Comparison of ENCODE assay signal across 8 mouse cellular contexts in the genomic region with DNA sequence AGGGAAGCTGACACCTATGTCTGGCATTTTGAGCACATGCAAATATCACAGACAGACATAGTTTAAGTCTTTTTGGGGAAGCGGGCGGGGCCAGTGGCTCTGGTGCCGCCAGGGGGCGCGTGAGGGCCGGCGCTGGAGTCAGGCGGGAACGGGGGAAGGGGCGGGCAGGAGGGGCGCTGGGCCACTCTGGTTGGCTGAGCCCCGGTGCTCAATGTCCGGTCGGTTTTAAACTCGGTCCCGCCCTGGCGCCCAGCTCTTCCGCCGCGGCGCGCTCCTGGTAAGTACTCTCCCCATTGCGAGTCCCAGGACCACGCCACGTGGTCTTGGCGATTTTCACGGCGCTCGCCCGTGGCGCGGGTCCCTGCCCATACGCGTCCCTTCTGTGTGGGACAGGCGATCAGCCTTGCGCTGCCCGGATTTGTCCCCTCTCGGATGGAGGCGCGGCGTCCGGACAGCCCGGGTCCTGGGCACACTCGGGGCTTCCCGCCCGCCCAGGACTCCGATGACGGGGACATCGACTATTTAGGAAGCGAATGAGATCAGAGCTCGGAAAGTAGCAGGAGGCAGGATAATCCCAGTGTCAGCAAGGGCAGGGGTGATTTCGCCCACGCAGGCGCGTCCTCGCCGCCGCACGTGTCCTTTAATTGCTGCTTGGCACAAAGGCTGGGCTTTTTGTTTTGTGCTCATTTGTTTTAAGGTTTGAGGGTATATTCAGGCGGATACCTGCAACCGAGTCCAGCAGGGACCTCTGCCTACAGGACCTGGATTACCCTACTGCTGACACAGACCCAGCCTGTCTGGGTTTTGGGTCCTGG. TPM values are rescaled to one million over a fixed set of nuclear protein-coding genes. Genes with fewer than 3 reads are reported as not detected.
DNase-seq lines count a peak whose midpoint lies in the region; ATAC-seq and TF ChIP-seq lines count a peak whose summit lies in the region.

No protein-coding gene starts in this region.

- peaks cover 5% of the 10 kb centered on the region for H3K9me3 ChIP-seq in CH12.LX (replicated peaks; ENCODE audit: low read length)
- H3K9me3 ChIP-seq in forebrain, embryonic 12.5 days = no peaks in the 10 kb centered on the region
- H3K9me3 ChIP-seq in heart, postnatal 0 days (replicated peaks; ENCODE audit: control insufficient read depth, low read length) = no peaks in the 10 kb centered on the region
- H3K9me3 ChIP-seq in liver, embryonic 15.5 days (replicated peaks) = no peaks in the 10 kb centered on the region
- H3K9me3 ChIP-seq in neural tube, embryonic 11.5 days (ENCODE audit: control insufficient read depth, low read length) = no peaks in the 10 kb centered on the region
- no peaks in the 10 kb centered on the region for H3K9me3 ChIP-seq in stomach, embryonic 16.5 days (replicated peaks; ENCODE audit: control insufficient read depth, low read length)

- H3K27ac ChIP-seq in CH12.LX (ENCODE audit: insufficient read depth, low read depth) = peak overlapping the region; percentile 54; the same call in 1 of the 2 replicates
- peak overlapping the region; percentile 53 for H3K27ac ChIP-seq in forebrain, embryonic 12.5 days
- peak overlapping the region; percentile 85 for H3K27ac ChIP-seq in heart, postnatal 0 days (ENCODE audit: low read depth)
- peak overlapping the region; percentile 71 for H3K27ac ChIP-seq in liver, embryonic 15.5 days (replicated peaks)
- no peak overlapping the region for H3K27ac ChIP-seq in neural tube, embryonic 11.5 days (ENCODE audit: low read depth, low read length)
- H3K27ac ChIP-seq in stomach, embryonic 16.5 days (ENCODE audit: low read length) = peak overlapping the region; percentile 78

- H3K36me3 ChIP-seq in CH12.LX (replicated peaks in 1 of 2; ENCODE audit: control insufficient read depth in 1 of 2, insufficient read depth in 1 of 2, low read length in 1 of 2) = peaks cover 30 to 33% of the 10 kb centered on the region in 2 experiments
- peaks cover 35% of the 10 kb centered on the region for H3K36me3 ChIP-seq in forebrain, embryonic 12.5 days (replicated peaks)
- peaks cover 27% of the 10 kb centered on the region for H3K36me3 ChIP-seq in heart, postnatal 0 days (replicated peaks; ENCODE audit: control insufficient read depth, insufficient read depth, low read length)
- peaks cover 35% of the 10 kb centered on the region for H3K36me3 ChIP-seq in liver, embryonic 15.5 days (replicated peaks)
- peaks cover 18% of the 10 kb centered on the region for H3K36me3 ChIP-seq in neural tube, embryonic 11.5 days (ENCODE audit: control insufficient read depth, insufficient read depth, low read length)
- peaks cover 14% of the 10 kb centered on the region for H3K36me3 ChIP-seq in stomach, embryonic 16.5 days (ENCODE audit: control insufficient read depth, insufficient read depth, low read length)

- under 1% methylated on average over 59 of the region's 61 CpGs for WGBS in forebrain, embryonic 12.5 days
- WGBS in heart, postnatal 0 days = under 1% methylated on average over 51 of the region's 61 CpGs
- WGBS in liver, embryonic 15.5 days (ENCODE audit: insufficient replicate concordance) = under 1% methylated on average over 61 of the region's 61 CpGs
- under 1% methylated on average over 53 of the region's 61 CpGs for WGBS in neural tube, embryonic 11.5 days
- WGBS in stomach, embryonic 16.5 days = under 1% methylated on average over 61 of the region's 61 CpGs

- peak overlapping the region; percentile 76 to 98 (median 85) for H3K4me3 ChIP-seq in CH12.LX (replicated peaks in 1 of 3; ENCODE audit: low read depth in 2 of 3, low read length in 2 of 3, poor library complexity in 1 of 3)
- peak overlapping the region; percentile 89 for H3K4me3 ChIP-seq in forebrain, embryonic 12.5 days (replicated peaks)
- H3K4me3 ChIP-seq in heart, postnatal 0 days (ENCODE audit: low read depth, low read length) = peak overlapping the region; percentile 80
- peak overlapping the region; percentile 80 for H3K4me3 ChIP-seq in liver, embryonic 15.5 days (replicated peaks)
- peak overlapping the region; percentile 54 for H3K4me3 ChIP-seq in neural tube, embryonic 11.5 days (ENCODE audit: low read depth, low read length)
- peak overlapping the region; percentile 92 for H3K4me3 ChIP-seq in stomach, embryonic 16.5 days (replicated peaks; ENCODE audit: low read length)

- peaks cover 27% of the 10 kb centered on the region for H3K79me2 ChIP-seq in CH12.LX (replicated peaks; ENCODE audit: control insufficient read depth, extremely low read depth, insufficient read depth, poor library complexity, severe bottlenecking)

- dilution Hi-C loops in CH12.LX (cut with MboI; ENCODE audit: extremely low pct_ligation_motif_present, extremely low pct_unique_long_range_greater_than_20kb, low sequenced_read_pairs) = no loop called here

- peak; percentile 83 for TF ChIP-seq POLR2A in CH12.LX (IDR thresholded peaks at IDR 0.05; ENCODE audit: low read depth, low read length)

- peak; percentile 42 for TF ChIP-seq RAD21 in CH12.LX (IDR thresholded peaks at IDR 0.05; ENCODE audit: low read depth, low read length)

- no peaks in the 10 kb centered on the region for H3K27me3 ChIP-seq in CH12.LX (replicated peaks)
- H3K27me3 ChIP-seq in forebrain, embryonic 12.5 days = no peaks in the 10 kb centered on the region; the same call in 1 of the 2 replicates
- no peaks in the 10 kb centered on the region for H3K27me3 ChIP-seq in heart, postnatal 0 days (ENCODE audit: control insufficient read depth, insufficient read depth, low read length)
- no peaks in the 10 kb centered on the region for H3K27me3 ChIP-seq in liver, embryonic 15.5 days
- no peaks in the 10 kb centered on the region for H3K27me3 ChIP-seq in neural tube, embryonic 11.5 days (ENCODE audit: control insufficient read depth, insufficient read depth, low read length)
- H3K27me3 ChIP-seq in stomach, embryonic 16.5 days (ENCODE audit: control insufficient read depth, insufficient read depth, low read length) = no peaks in the 10 kb centered on the region

- peak; percentile 98 for ATAC-seq in forebrain, embryonic 12.5 days (ENCODE audit: low FRiP score)
- ATAC-seq in heart, postnatal 0 days (ENCODE audit: insufficient read depth, low read depth) = peak; percentile 98
- ATAC-seq in liver, embryonic 15.5 days (ENCODE audit: insufficient read depth) = peak; percentile 91
- peak; percentile 96 for ATAC-seq in neural tube, embryonic 11.5 days (ENCODE audit: insufficient read depth, low FRiP score, low TSS enrichment)
- peak; percentile 99 for ATAC-seq in stomach, embryonic 16.5 days (ENCODE audit: insufficient read depth, low FRiP score)

- TF ChIP-seq CTCF in CH12.LX (conservative IDR thresholded peaks at IDR 0.05 in 1 of 2, IDR thresholded peaks at IDR 0.05 in 1 of 2; ENCODE audit: low read depth in 2 of 2, low read length in 2 of 2) = peak; percentile 15 to 73; a peak in 3 of 4 replicates
- TF ChIP-seq CTCF in heart, postnatal 0 days (IDR thresholded peaks at IDR 0.05; ENCODE audit: low read depth) = peak; percentile 82

- H3K9ac ChIP-seq in CH12.LX (ENCODE audit: insufficient read depth, low read depth) = peak overlapping the region; percentile 99
- peak overlapping the region; percentile 85 for H3K9ac ChIP-seq in forebrain, embryonic 12.5 days
- peak overlapping the region; percentile 63 for H3K9ac ChIP-seq in heart, postnatal 0 days (replicated peaks; ENCODE audit: low read depth, low read length)
- peak overlapping the region; percentile 75 for H3K9ac ChIP-seq in liver, embryonic 15.5 days
- peak overlapping the region; percentile 64 for H3K9ac ChIP-seq in neural tube, embryonic 11.5 days (ENCODE audit: low read length)
- H3K9ac ChIP-seq in stomach, embryonic 16.5 days (ENCODE audit: low read length) = peak overlapping the region; percentile 84

- DNase-seq in CH12.LX (ENCODE audit: extremely low read depth) = peak; percentile 88
- peak; percentile 80 for DNase-seq in c-Kit-positive CD71-positive TER-119-positive erythroid progenitor cells, embryonic 14.5 days (ENCODE audit: low spot score)
- peak; percentile 75 for DNase-seq in heart, postnatal 0 days (ENCODE audit: low spot score)
- peak; percentile 90 to 97 for DNase-seq in kidney, postnatal 36 days
- peak; percentile 93 for DNase-seq in neural tube, embryonic 11.5 days (ENCODE audit: low spot score)

- no peak for TF ChIP-seq EP300 in CH12.LX (IDR thresholded peaks at IDR 0.05; ENCODE audit: low read length)
- TF ChIP-seq EP300 in heart, postnatal 0 days (IDR thresholded peaks at IDR 0.05; ENCODE audit: low read depth) = peak; percentile 56; the same call in 1 of the 2 replicates

- H3K4me1 ChIP-seq in CH12.LX (ENCODE audit: control insufficient read depth in 1 of 2, insufficient read depth in 2 of 2) = peaks cover 0 to 30% of the 10 kb centered on the region in 2 experiments; a peak in 3 of 4 replicates
- peaks cover 9% of the 10 kb centered on the region for H3K4me1 ChIP-seq in forebrain, embryonic 12.5 days
- peaks cover 4% of the 10 kb centered on the region; the same call in 1 of the 2 replicates for H3K4me1 ChIP-seq in heart, postnatal 0 days (ENCODE audit: control insufficient read depth, insufficient read depth)
- H3K4me1 ChIP-seq in liver, embryonic 15.5 days (replicated peaks) = peaks cover 21% of the 10 kb centered on the region
- H3K4me1 ChIP-seq in neural tube, embryonic 11.5 days (ENCODE audit: control insufficient read depth, insufficient read depth, low read length) = no peaks in the 10 kb centered on the region
- peaks cover 4% of the 10 kb centered on the region; the same call in 1 of the 2 replicates for H3K4me1 ChIP-seq in stomach, embryonic 16.5 days (ENCODE audit: control insufficient read depth, insufficient read depth, low read length)

- H3K4me2 ChIP-seq in CH12.LX (ENCODE audit: insufficient read depth, low read depth, poor library complexity, severe bottlenecking) = peak overlapping the region; percentile 61
- peak overlapping the region; percentile 67 for H3K4me2 ChIP-seq in forebrain, embryonic 12.5 days
- peak overlapping the region; percentile 64 for H3K4me2 ChIP-seq in heart, postnatal 0 days (ENCODE audit: low read depth, low read length)
- peak overlapping the region; percentile 90 for H3K4me2 ChIP-seq in liver, embryonic 15.5 days
- peak overlapping the region; percentile 74 for H3K4me2 ChIP-seq in neural tube, embryonic 11.5 days (ENCODE audit: low read depth)
- H3K4me2 ChIP-seq in stomach, embryonic 16.5 days (ENCODE audit: low read depth, low read length) = peak overlapping the region; percentile 71

- in situ Hi-C loops in CH12.LX (cut with MboI; ENCODE audit: low pct_ligation_motif_present, low pct_unique_long_range_greater_than_20kb, low sequenced_read_pairs) = loop anchor here (10.0 kb wide), 1 partner anchor 314 kb away; a partner anchor contains a TSS

RNA-seq across cellular contexts. Expression of a gene that starts 6.6 kb away (rescaled TPM):
- total RNA-seq in CH12.LX (2012; rRNA removed) (184 and 201 TPM in 2 replicates), CH12.LX (2014; rRNA removed) (142 and 146 TPM in 2 replicates)
- 133 and 162 TPM in 2 replicates for polyA plus RNA-seq in CH12.LX (2012; ENCODE audit: insufficient read length, low read depth)
- 121 and 134 TPM in 2 replicates for polyA plus RNA-seq in forebrain, embryonic 12.5 days (2016; fragmentation: Nextera tagmentation; extraction: Ambion mirVana)
- 21.6 and 26.0 TPM in 2 replicates for total RNA-seq in heart, postnatal 0 days (2014; rRNA removed; ENCODE audit: low replicate concordance)
- 137 and 141 TPM in 2 replicates for polyA plus RNA-seq in heart, postnatal 0 days (2015; fragmentation: Nextera tagmentation; extraction: Ambion mirVana)
- polyA plus RNA-seq in liver, embryonic 15.5 days (2015; fragmentation: Nextera tagmentation; extraction: Ambion mirVana) = 49.5 and 59.8 TPM in 2 replicates
- 117 and 119 TPM in 2 replicates for polyA plus RNA-seq in neural tube, embryonic 11.5 days (2014; fragmentation: Nextera tagmentation; extraction: Ambion mirVana)
- polyA plus RNA-seq in stomach, embryonic 16.5 days (2015; fragmentation: Nextera tagmentation; extraction: Ambion mirVana) = 106 and 120 TPM in 2 replicates
